Mouse (Mus musculus) A20 (cell line): ENCODE results near the gene Msi2.
A peak's percentile ranks its signal among the peaks of the same experiment; 100 is the strongest.

ENCODE experiments used
- DNase-seq: peaks from one replicate; pipeline ENCODE4 v3.0.0-alpha.2; 2011; ENCODE audit warnings: low read depth, low spot score

The Msi2 gene

GRCm38 (mm10) chr11:88541666-88542639, 176.4 kb downstream of the Msi2 start:
- DNase-seq, result no peak

GRCm38 (mm10) chr11:88539637-88540478, 178.5 kb downstream of the Msi2 start:
- no peak for DNase-seq

- no peak for DNase-seq
Observed at GRCm38 (mm10) chr11:88538710-88539340, 179.5 kb downstream of the Msi2 start.

GRCm38 (mm10) chr11:88537344-88537743, 181.0 kb downstream of the Msi2 start:
- DNase-seq, result no peak

GRCm38 (mm10) chr11:88536861-88537260, 181.5 kb downstream of the Msi2 start:
- DNase-seq, result no peak

GRCm38 (mm10) chr11:88534331-88534929, 183.9 kb downstream of the Msi2 start:
- no peak for DNase-seq

- DNase-seq, result no peak
Observed at GRCm38 (mm10) chr11:88532016-88532415, 186.3 kb downstream of the Msi2 start.

- no peak for DNase-seq
Observed at GRCm38 (mm10) chr11:88530032-88530431, 188.3 kb downstream of the Msi2 start.

GRCm38 (mm10) chr11:88528522-88529101, 189.7 kb downstream of the Msi2 start:
- no peak for DNase-seq

- peak; percentile 81 for DNase-seq
Observed at GRCm38 (mm10) chr11:88526711-88527110, 191.6 kb downstream of the Msi2 start.

- DNase-seq, result no peak
Observed at GRCm38 (mm10) chr11:88524790-88525575, 193.3 kb downstream of the Msi2 start.

- DNase-seq, result no peak
Observed at GRCm38 (mm10) chr11:88524437-88524789, 193.9 kb downstream of the Msi2 start.

GRCm38 (mm10) chr11:88523921-88524320, 194.4 kb downstream of the Msi2 start:
- no peak for DNase-seq

- no peak for DNase-seq
Observed at GRCm38 (mm10) chr11:88523511-88523910, 194.8 kb downstream of the Msi2 start.

GRCm38 (mm10) chr11:88522114-88522513, 196.2 kb downstream of the Msi2 start:
- no peak for DNase-seq

GRCm38 (mm10) chr11:88520951-88521730, 197.2 kb downstream of the Msi2 start:
- no peak for DNase-seq

GRCm38 (mm10) chr11:88518361-88518760, 200.0 kb downstream of the Msi2 start:
- DNase-seq, result no peak

- DNase-seq, result no peak
Observed at GRCm38 (mm10) chr11:88516596-88517485, 201.5 kb downstream of the Msi2 start.
